Comparison of ENCODE assay signal across 10 mouse cellular contexts in genomic region chr11:46258207-46258606, GRCm38 (mm10). TPM values are rescaled to one million over a fixed set of nuclear protein-coding genes. Genes with fewer than 3 reads are reported as not detected.
A peak's percentile ranks its signal among the peaks of the same experiment; 100 is the strongest.
DNase-seq lines count a peak whose midpoint lies in the region; TF ChIP-seq lines count a peak whose summit lies in the region.
"Had no signal": no experiment of that assay in that cellular context is flagged by ENCODE, and none has a peak within 500 bp of the region (broad histone marks: within the 10 kb centered on the region; RNA-seq: fewer than 3 reads in every experiment).

No protein-coding gene starts in this region.

- no peak overlapping the region for H3K27ac ChIP-seq in kidney, adult 2 months (ENCODE audit: insufficient read depth, low read depth, low read length)
- H3K27ac ChIP-seq in small intestine, adult 2 months (ENCODE audit: insufficient read depth, low read depth, low read length) = no peak overlapping the region
- H3K27ac ChIP-seq: liver, embryonic 15.5 days had no signal

- peak; percentile 44 for DNase-seq in adrenal gland, postnatal 10 days
- no peak for DNase-seq in adrenal gland, postnatal 25 days
- DNase-seq in kidney, adult 2 months = no peak
- no peak for DNase-seq in kidney, adult 9 months
- peak; percentile 14 for DNase-seq in urinary bladder, postnatal 25 days (ENCODE audit: low spot score)
- DNase-seq in urinary bladder, adult 2 months (ENCODE audit: low spot score) = no peak
- DNase-seq in natural killer cell, adult 2 months (ENCODE audit: low spot score in 2 of 2) = no peak

- TF ChIP-seq POLR2A in kidney, adult 2 months (IDR thresholded peaks at IDR 0.05; ENCODE audit: low read depth, low read length) = no peak
- TF ChIP-seq POLR2A in small intestine, adult 2 months (IDR thresholded peaks at IDR 0.05; ENCODE audit: low read depth, low read length) = no peak

- no peaks in the 10 kb centered on the region for H3K27me3 ChIP-seq in kidney, adult 2 months (replicated peaks; ENCODE audit: control insufficient read depth, insufficient read depth, low read length)
- H3K27me3 ChIP-seq in small intestine, adult 2 months (ENCODE audit: control insufficient read depth, insufficient read depth, low read length) = no peaks in the 10 kb centered on the region
- H3K27me3 ChIP-seq: liver, embryonic 15.5 days had no signal

- no peak overlapping the region for H3K4me3 ChIP-seq in kidney, adult 2 months (ENCODE audit: insufficient read depth, low read depth, low read length)
- no peak overlapping the region for H3K4me3 ChIP-seq in small intestine, adult 2 months (ENCODE audit: low read depth, low read length)
- H3K4me3 ChIP-seq: erythroblast, embryonic 14.5 days; liver, embryonic 15.5 days had no signal

- no peaks in the 10 kb centered on the region; the same call in 1 of the 2 replicates for H3K36me3 ChIP-seq in kidney, adult 2 months (ENCODE audit: control insufficient read depth, insufficient read depth, low read length)
- H3K36me3 ChIP-seq in small intestine, adult 2 months (ENCODE audit: control insufficient read depth, insufficient read depth, low read length) = no peaks in the 10 kb centered on the region
- H3K36me3 ChIP-seq: liver, embryonic 15.5 days had no signal

- WGBS in kidney, adult 2 months = 64% methylated on average over 4 of the region's 4 CpGs
- WGBS in small intestine, adult 2 months = 66% methylated on average over 4 of the region's 4 CpGs

- H3K4me1 ChIP-seq in kidney, adult 2 months (ENCODE audit: control insufficient read depth, insufficient read depth, low read length) = no peaks in the 10 kb centered on the region
- H3K4me1 ChIP-seq in small intestine, adult 2 months (ENCODE audit: control insufficient read depth, insufficient read depth, insufficient read length, low read length) = no peaks in the 10 kb centered on the region
- H3K4me1 ChIP-seq: liver, embryonic 15.5 days had no signal

- TF ChIP-seq CTCF in kidney, adult 2 months (conservative IDR thresholded peaks at IDR 0.05; ENCODE audit: insufficient read depth, insufficient read length, low read depth, low read length) = peak; percentile 50; the same call in 1 of the 2 replicates
- TF ChIP-seq CTCF in small intestine, adult 2 months (IDR thresholded peaks at IDR 0.05; ENCODE audit: extremely low read depth, insufficient read length, insufficient replicate concordance, low read depth, low read length) = peak; percentile 37; the same call in 1 of the 2 replicates

RNA-seq across cellular contexts. Expression of gene Fndc9, which starts 22.9 kb away (rescaled TPM):
- not detected for total RNA-seq in adrenal gland, postnatal 10 days (2021)
- not detected in 2 replicates for total RNA-seq in adrenal gland, postnatal 25 days (2021)
- polyA plus RNA-seq in kidney, adult 2 months (2012; rRNA removed) = not detected in 2 replicates
- polyA plus RNA-seq in urinary bladder, adult 2 months (2012; rRNA removed) = 0.07 TPM in 2 replicates
- not detected in 2 replicates for polyA plus RNA-seq in small intestine, adult 2 months (2012; rRNA removed)
- polyA plus RNA-seq: erythroblast, embryonic 14.5 days had no signal

RNA-seq across cellular contexts. Expression of gene Cyfip2, which starts 54.5 kb away (rescaled TPM):
- 10 to 100 TPM; 35.4 to 39.7 TPM for total RNA-seq in adrenal gland, postnatal 10 days (2021)
- 70.2 and 81.2 TPM in 2 replicates for total RNA-seq in adrenal gland, postnatal 25 days (2021)
- 68.4 and 71.1 TPM in 2 replicates for polyA plus RNA-seq in kidney, adult 2 months (2012; rRNA removed)
- 5.1 and 8.1 TPM in 2 replicates for polyA plus RNA-seq in urinary bladder, adult 2 months (2012; rRNA removed)
- 3.3 and 3.8 TPM in 2 replicates for polyA plus RNA-seq in small intestine, adult 2 months (2012; rRNA removed)

Comparison
In these comparisons a context has a peak if more than half of its experiments do, and no peak if none do; other contexts are left out.
1. DNase-seq: peak in adrenal gland, postnatal 10 days (single experiment) and urinary bladder, postnatal 25 days (single experiment); none in adrenal gland, postnatal 25 days (single experiment), kidney, adult 2 months (single experiment), kidney, adult 9 months (single experiment), urinary bladder, adult 2 months (single experiment) and natural killer cell, adult 2 months (0 of 2).